Mouse (Mus musculus): Measurements from ENCODE around the gene Pde4dip. TPM values are rescaled to one million over a fixed set of nuclear protein-coding genes. Genes with fewer than 3 reads are reported as not detected.
A peak's percentile ranks its signal among the peaks of the same experiment; 100 is the strongest.

The Pde4dip gene
- polyA plus RNA-seq, 1 experiment from 2014 or later = 76.6 TPM

DNA sequence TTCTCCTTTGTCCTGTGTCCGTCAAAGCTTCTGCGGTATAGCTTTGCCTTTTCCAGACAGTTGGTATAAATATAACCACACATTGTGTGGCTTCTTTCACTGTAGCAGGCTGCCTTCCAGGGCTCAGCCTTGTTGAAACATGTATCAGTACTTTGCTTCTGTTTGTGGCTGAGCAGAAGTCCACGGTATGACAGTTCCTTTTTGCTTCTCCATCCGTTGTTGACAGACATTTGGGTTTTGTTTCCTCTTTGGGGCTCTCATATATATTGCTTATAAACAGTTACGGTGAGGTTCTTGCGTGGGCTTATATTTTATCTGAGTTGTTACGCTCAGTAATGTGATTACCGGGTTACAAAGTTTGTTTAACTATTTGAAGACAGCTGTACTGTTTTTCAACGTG lies 223.0 kb downstream of the Pde4dip start:
- Histone ChIP-seq H3K27me3 (ENCODE audit: control insufficient read depth, insufficient read depth, low read length) (no peaks in the 10 kb centered on the region), H3K9me3 (ENCODE audit: control insufficient read depth, low read length) (no peaks in the 10 kb centered on the region), H3K4me2 (replicated peaks) (no peak overlapping the region), H3K4me1 (replicated peaks; ENCODE audit: control insufficient read depth, insufficient read depth, low read length) (no peaks in the 10 kb centered on the region), H3K9ac (no peak overlapping the region), H3K4me3 (replicated peaks; ENCODE audit: low read length) (no peak overlapping the region), H3K27ac (no peak overlapping the region), H3K36me3 (replicated peaks; ENCODE audit: control insufficient read depth, insufficient read depth) (peaks cover 72% of the 10 kb centered on the region)
- 94% methylated on average over 9 of the region's 9 CpGs for WGBS
- ATAC-seq (ENCODE audit: low FRiP score) (no peak), DNase-seq (ENCODE audit: low spot score) (no peak)

DNA sequence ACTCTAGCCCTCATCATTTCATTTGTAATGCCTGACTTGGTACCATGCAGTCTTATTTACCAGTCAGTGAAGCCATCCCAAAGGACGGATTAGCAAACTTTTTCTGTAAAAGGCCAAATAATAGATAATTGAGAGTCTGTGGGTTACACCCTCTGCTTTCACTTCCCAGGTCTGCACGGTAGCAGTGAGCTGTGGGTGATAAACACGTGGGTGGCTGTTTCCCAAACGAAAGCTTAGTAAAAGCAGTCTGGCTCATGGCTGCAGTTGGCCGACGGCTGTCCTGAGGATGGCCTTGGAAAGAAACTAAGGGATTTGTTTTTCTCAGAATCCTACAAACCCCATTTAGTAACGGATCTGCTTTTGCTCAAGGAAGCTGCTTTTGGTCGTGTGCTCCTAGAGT lies 227.3 kb downstream of the Pde4dip start:
- Histone ChIP-seq H3K9ac (no peak overlapping the region), H3K9me3 (ENCODE audit: control insufficient read depth, low read length) (no peaks in the 10 kb centered on the region), H3K4me1 (replicated peaks; ENCODE audit: control insufficient read depth, insufficient read depth, low read length) (peaks cover 11% of the 10 kb centered on the region; the same call in 1 of the 2 replicates), H3K27me3 (ENCODE audit: control insufficient read depth, insufficient read depth, low read length) (no peaks in the 10 kb centered on the region), H3K36me3 (replicated peaks; ENCODE audit: control insufficient read depth, insufficient read depth) (peaks cover 35% of the 10 kb centered on the region), H3K4me3 (replicated peaks; ENCODE audit: low read length) (no peak overlapping the region), H3K4me2 (replicated peaks) (no peak overlapping the region), H3K27ac (no peak overlapping the region)
- no peak for DNase-seq (ENCODE audit: low spot score)
- ATAC-seq (ENCODE audit: low FRiP score) = no peak
- 84% methylated on average over 8 of the region's 8 CpGs for WGBS

DNA sequence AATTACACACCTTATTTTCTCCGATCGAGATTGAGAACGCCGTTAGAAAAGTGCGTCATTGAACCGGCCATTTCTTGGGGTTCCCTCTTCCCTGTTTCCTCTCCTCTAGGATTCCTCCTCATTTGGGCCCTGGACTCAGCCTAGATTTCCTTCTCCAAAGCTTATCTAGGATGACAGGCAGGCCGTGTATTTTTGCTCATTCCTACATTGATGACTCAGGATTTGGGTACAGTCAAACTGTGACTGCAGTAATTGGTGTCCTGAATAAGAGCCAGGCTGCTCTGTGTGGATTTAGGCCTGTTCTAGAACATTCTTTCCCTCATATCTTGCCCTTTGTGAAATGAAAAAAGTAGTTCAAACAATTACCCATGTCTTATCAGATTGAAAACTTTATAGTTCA lies 228.8 kb downstream of the Pde4dip start:
- H3K9ac ChIP-seq = no peak overlapping the region
- DNase-seq (ENCODE audit: low spot score) = no peak
- no peak overlapping the region for H3K27ac ChIP-seq
- no peaks in the 10 kb centered on the region for H3K27me3 ChIP-seq (ENCODE audit: control insufficient read depth, insufficient read depth, low read length)
- 80% methylated on average over 7 of the region's 7 CpGs for WGBS
- ATAC-seq (ENCODE audit: low FRiP score) = no peak
- H3K4me3 ChIP-seq (replicated peaks; ENCODE audit: low read length) = no peak overlapping the region
- peak overlapping the region; percentile 69 for H3K4me2 ChIP-seq (replicated peaks)
- H3K36me3 ChIP-seq (replicated peaks; ENCODE audit: control insufficient read depth, insufficient read depth) = peaks cover 22% of the 10 kb centered on the region
- H3K9me3 ChIP-seq (ENCODE audit: control insufficient read depth, low read length) = no peaks in the 10 kb centered on the region
- H3K4me1 ChIP-seq (replicated peaks; ENCODE audit: control insufficient read depth, insufficient read depth, low read length) = peaks cover 11% of the 10 kb centered on the region; the same call in 1 of the 2 replicates

DNA sequence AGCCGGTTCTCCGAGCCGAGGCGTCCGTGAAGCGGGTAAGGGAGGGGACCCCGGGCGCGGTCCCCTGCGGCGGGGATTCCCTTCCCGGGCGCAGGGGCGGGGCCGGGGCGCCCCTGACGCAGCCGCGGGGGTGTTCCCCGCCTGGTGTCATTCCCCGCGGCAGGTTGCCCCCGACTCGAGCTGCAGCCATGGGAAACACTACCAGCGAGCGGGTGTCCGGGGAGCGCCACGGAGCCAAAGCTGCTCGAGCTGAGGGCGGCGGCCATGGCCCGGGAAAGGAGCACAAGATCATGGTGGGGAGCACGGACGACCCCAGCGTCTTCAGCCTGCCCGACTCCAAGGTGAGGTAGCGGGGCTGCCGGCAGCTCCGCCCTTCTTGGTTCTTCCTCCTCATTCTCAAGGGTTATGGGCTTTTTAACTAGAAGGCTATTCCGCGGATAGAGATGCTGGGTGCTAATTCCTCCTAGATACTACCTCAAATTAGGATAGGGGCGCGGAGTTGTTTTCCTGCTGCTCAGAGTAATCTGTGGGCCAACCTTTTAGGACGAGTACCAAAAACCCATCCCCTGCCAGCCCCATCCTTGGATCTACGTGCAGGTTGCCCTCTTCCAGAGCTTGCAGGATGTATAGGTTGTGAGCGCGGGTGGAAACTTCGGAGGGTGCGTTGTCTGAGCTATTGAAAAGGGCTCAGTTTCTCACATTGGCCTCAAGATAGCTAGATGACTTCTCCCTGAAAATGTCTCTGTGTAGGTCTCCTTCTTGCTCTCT lies 229.9 kb downstream of the Pde4dip start:
- no peaks in the 10 kb centered on the region for H3K9me3 ChIP-seq (ENCODE audit: control insufficient read depth, low read length)
- no peaks in the 10 kb centered on the region for H3K27me3 ChIP-seq (ENCODE audit: control insufficient read depth, insufficient read depth, low read length)
- DNase-seq (ENCODE audit: low spot score) (no peak), ATAC-seq (ENCODE audit: low FRiP score) (peak; percentile 76)
- peak overlapping the region; percentile 67 for H3K9ac ChIP-seq
- 1% methylated on average over 39 of the region's 50 CpGs for WGBS
- peaks cover 13% of the 10 kb centered on the region for H3K36me3 ChIP-seq (replicated peaks; ENCODE audit: control insufficient read depth, insufficient read depth)
- peak overlapping the region; percentile 69 for H3K4me2 ChIP-seq (replicated peaks)
- peak overlapping the region; percentile 58 for H3K27ac ChIP-seq
- H3K4me3 ChIP-seq (replicated peaks; ENCODE audit: low read length) = peak overlapping the region; percentile 75
- peaks cover 11% of the 10 kb centered on the region; the same call in 1 of the 2 replicates for H3K4me1 ChIP-seq (replicated peaks; ENCODE audit: control insufficient read depth, insufficient read depth, low read length)

DNA sequence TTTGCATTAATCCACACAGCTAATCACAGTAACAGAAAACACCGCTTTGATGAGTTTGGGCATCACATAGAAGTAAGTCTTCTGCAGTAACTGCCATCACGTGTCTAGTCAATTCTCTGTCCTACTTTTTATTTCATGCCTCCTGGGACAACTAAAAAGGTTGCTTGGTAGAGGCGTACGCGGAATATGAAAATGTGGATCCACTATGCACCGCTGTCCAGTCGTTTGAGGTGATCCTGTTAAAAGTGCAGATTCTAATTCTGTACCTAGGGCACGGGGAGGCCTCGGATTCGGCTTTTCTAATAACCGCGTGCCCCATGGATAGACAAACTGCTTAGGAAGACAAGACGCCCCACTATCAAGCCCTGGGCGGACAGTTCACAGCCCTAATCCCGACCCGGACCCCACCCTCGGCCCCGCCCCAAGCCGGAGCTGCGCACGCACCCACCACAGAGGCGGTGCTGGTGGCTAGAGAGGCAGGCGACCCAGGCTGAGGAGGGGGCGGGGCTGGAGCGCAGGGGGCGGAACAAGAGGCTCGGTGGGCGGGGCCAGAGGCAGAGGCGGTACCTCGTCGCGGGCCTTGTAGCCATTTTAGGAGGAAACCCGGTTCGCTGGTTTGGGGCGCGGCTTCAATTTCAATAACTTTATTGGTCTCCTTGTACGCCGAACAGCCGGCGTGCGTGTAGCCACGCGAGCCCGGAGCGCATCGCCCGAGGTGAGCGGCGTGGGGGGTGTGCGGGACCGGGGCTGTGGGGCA lies 230.7 kb downstream of the Pde4dip start, which contains the start of gene Prkab2:
TSS of gene Prkab2 (plus strand) at position 539 of the 757 bp plus-strand sequence.
- 1% methylated on average over 51 of the region's 51 CpGs for WGBS
- peak; percentile 95 for ATAC-seq (ENCODE audit: low FRiP score)
- H3K27ac ChIP-seq = peak within 1 kb of the TSS; percentile 58
- peak within 1 kb of the TSS; percentile 75 for H3K4me3 ChIP-seq (replicated peaks; ENCODE audit: low read length)
- H3K4me2 ChIP-seq (replicated peaks) = peak within 1 kb of the TSS; percentile 69
- no peaks in the 10 kb centered on the region for H3K27me3 ChIP-seq (ENCODE audit: control insufficient read depth, insufficient read depth, low read length)
- no peaks in the 10 kb centered on the region for H3K9me3 ChIP-seq (ENCODE audit: control insufficient read depth, low read length)
- peak; percentile 96 for DNase-seq (ENCODE audit: low spot score)
- peak within 1 kb of the TSS; percentile 67 for H3K9ac ChIP-seq
- H3K4me1 ChIP-seq (replicated peaks; ENCODE audit: control insufficient read depth, insufficient read depth, low read length) = peaks cover 11% of the 10 kb centered on the region; the same call in 1 of the 2 replicates
- H3K36me3 ChIP-seq (replicated peaks; ENCODE audit: control insufficient read depth, insufficient read depth) = peaks cover 6% of the 10 kb centered on the region

DNA sequence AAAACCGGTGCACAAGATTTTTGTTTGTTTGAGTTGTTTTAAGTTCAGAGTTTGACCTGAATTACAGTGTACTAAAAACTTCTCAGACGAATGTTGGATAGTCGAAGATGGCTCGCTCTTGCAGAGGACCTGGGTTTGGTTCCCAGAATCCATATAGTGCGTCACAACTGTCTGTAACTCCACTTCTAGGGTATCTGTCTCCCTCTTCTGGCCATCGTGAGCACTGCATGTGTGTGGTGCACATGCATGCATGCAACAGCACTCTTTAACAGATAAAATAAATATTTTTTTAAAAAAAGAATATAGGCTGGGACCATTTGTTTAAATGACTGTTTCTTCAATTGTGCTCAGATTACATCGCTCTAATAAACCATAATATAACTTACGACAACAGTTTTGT lies 233.6 kb downstream of the Pde4dip start:
- H3K9ac ChIP-seq = no peak overlapping the region
- H3K4me2 ChIP-seq (replicated peaks) = no peak overlapping the region
- no peak for ATAC-seq (ENCODE audit: low FRiP score)

DNA sequence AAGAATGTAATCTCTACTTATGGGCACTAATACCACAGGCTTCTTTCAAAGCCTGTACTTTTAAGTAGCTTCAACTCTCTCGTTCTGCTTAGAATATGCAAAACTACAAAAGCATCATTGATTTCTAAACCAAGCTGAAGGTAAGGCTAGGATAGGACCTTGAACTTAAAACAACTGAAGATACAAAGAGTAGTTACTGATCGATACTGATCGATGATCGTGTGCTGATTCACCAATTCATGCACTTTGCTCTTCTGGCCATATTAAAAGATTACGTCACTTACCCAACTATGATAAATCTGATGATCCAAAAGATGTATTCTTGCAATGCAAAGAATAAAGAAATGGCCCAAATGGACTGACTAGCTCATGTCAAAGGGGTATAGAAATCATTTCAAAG lies 234.7 kb downstream of the Pde4dip start:
- Histone ChIP-seq H3K4me1 (replicated peaks; ENCODE audit: control insufficient read depth, insufficient read depth, low read length) (peaks cover under 1% of the 10 kb centered on the region; the same call in 1 of the 2 replicates), H3K4me3 (replicated peaks; ENCODE audit: low read length) (no peak overlapping the region), H3K4me2 (replicated peaks) (no peak overlapping the region), H3K36me3 (replicated peaks; ENCODE audit: control insufficient read depth, insufficient read depth) (no peaks in the 10 kb centered on the region), H3K9me3 (ENCODE audit: control insufficient read depth, low read length) (no peaks in the 10 kb centered on the region), H3K9ac (no peak overlapping the region), H3K27ac (no peak overlapping the region), H3K27me3 (ENCODE audit: control insufficient read depth, insufficient read depth, low read length) (no peaks in the 10 kb centered on the region)
- WGBS = 92% methylated on average over 5 of the region's 5 CpGs
- ATAC-seq (ENCODE audit: low FRiP score) = no peak
- no peak for DNase-seq (ENCODE audit: low spot score)

More for the DNA sequence above, 233.6 kb downstream of the Pde4dip start:
- Histone ChIP-seq H3K27ac (no peak overlapping the region), H3K27me3 (ENCODE audit: control insufficient read depth, insufficient read depth, low read length) (no peaks in the 10 kb centered on the region), H3K4me3 (replicated peaks; ENCODE audit: low read length) (no peak overlapping the region), H3K4me1 (replicated peaks; ENCODE audit: control insufficient read depth, insufficient read depth, low read length) (peaks cover 11% of the 10 kb centered on the region; the same call in 1 of the 2 replicates), H3K36me3 (replicated peaks; ENCODE audit: control insufficient read depth, insufficient read depth) (no peaks in the 10 kb centered on the region), H3K9me3 (ENCODE audit: control insufficient read depth, low read length) (no peaks in the 10 kb centered on the region)
- 82% methylated on average over 8 of the region's 8 CpGs for WGBS
- DNase-seq (ENCODE audit: low spot score) = no peak

DNA sequence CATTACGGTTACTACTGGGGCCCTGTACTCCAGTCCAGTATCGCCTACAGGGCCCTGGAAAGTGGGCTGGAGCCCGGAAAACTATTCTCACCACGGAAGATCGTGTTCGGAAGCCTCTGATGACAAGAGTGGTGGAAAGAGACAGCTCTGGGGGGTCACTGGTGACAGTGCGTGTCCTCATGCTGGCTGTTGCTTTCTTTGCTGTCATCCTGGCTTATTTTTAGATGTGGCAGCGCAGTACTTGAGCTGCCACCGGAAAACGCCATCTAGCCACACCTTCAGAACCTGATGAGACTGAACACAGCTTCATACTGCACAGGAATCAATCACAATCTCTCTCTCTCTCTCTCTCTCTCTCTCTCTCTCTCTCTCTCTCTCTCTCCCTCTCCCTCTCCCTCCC lies 236.9 kb downstream of the Pde4dip start:
- H3K9me3 ChIP-seq (ENCODE audit: control insufficient read depth, low read length) = no peaks in the 10 kb centered on the region
- DNase-seq (ENCODE audit: low spot score) (no peak), ATAC-seq (ENCODE audit: low FRiP score) (no peak)
- no peaks in the 10 kb centered on the region for H3K36me3 ChIP-seq (replicated peaks; ENCODE audit: control insufficient read depth, insufficient read depth)
- H3K4me1 ChIP-seq (replicated peaks; ENCODE audit: control insufficient read depth, insufficient read depth, low read length) = no peaks in the 10 kb centered on the region
- 86% methylated on average over 10 of the region's 10 CpGs for WGBS
- no peak overlapping the region for H3K9ac ChIP-seq
- no peak overlapping the region for H3K4me3 ChIP-seq (replicated peaks; ENCODE audit: low read length)
- no peak overlapping the region for H3K27ac ChIP-seq
- H3K4me2 ChIP-seq (replicated peaks) = no peak overlapping the region
- no peaks in the 10 kb centered on the region for H3K27me3 ChIP-seq (ENCODE audit: control insufficient read depth, insufficient read depth, low read length)

DNA sequence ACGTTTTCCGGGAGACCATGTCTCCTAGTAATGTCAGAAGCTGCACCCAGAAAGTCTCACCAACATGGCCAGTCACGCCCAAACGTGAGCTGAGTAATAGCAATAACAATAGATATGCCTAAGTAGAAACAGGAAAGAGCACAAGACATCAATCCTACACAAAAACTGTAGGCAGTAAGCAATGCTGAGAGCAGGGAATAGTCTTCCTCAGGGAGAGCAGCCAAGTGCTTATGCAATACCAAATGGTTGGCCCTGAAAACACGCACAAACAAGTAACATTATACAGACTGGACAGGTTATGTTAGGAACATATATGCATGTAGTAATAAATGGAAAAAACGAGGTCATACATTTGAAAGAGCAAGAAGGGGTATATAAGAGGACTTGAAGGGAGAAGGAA lies 239.0 kb downstream of the Pde4dip start:
- no peaks in the 10 kb centered on the region for H3K36me3 ChIP-seq (replicated peaks; ENCODE audit: control insufficient read depth, insufficient read depth)
- H3K4me3 ChIP-seq (replicated peaks; ENCODE audit: low read length) = no peak overlapping the region
- H3K27me3 ChIP-seq (ENCODE audit: control insufficient read depth, insufficient read depth, low read length) = no peaks in the 10 kb centered on the region
- H3K9me3 ChIP-seq (ENCODE audit: control insufficient read depth, low read length) = no peaks in the 10 kb centered on the region
- no peak overlapping the region for H3K9ac ChIP-seq
- H3K4me1 ChIP-seq (replicated peaks; ENCODE audit: control insufficient read depth, insufficient read depth, low read length) = no peaks in the 10 kb centered on the region
- no peak for ATAC-seq (ENCODE audit: low FRiP score)
- DNase-seq (ENCODE audit: low spot score) = no peak
- 84% methylated on average over 6 of the region's 6 CpGs for WGBS
- no peak overlapping the region for H3K4me2 ChIP-seq (replicated peaks)
- H3K27ac ChIP-seq = no peak overlapping the region

Measured in hindbrain, embryonic 14.5 days (tissue).